Mouse (Mus musculus): ENCODE measurements around the gene Olfr1281.

GRCm38 (mm10) chr2:111326220-111326619 is at the start of gene Olfr1281:
- TF ChIP-seq CTCF (IDR thresholded peaks at IDR 0.05; ENCODE audit: low read depth) = no peak
- TF ChIP-seq EP300 (optimal IDR thresholded peaks at IDR 0.05) = no peak
